Mouse (Mus musculus) kidney, adult 11 months (tissue): Measurements from ENCODE around the gene Zan.
"Not testable (repeated sequence)": the region's sequence is repeated elsewhere in the genome, so short reads cannot be mapped to it uniquely, and the experiment has no call there.

Source experiments
- DNase-seq: peaks from one replicate; pipeline ENCODE4 v3.0.0; 2022

Zan gene

DNA sequence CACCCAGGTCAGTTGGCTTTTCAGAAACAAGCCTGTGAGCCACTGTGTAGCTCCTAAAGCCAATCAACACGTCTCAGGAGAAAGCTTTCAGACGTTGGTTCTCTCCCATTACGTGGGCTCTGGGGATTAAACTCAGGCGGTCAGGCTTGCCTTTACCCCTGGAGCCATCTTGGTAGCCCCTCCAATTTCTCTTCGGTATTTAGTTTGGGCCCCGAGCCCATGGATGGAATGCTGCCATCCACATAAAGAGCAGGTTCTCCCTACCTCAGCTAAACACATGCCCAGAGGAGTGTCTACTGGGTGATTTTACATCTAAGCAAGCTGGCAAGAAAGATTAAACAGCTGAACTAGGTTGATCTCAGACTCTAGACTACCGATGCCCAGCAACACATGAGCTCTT, 23.3 kb upstream of the Zan start:
- DNase-seq: no peak

DNA sequence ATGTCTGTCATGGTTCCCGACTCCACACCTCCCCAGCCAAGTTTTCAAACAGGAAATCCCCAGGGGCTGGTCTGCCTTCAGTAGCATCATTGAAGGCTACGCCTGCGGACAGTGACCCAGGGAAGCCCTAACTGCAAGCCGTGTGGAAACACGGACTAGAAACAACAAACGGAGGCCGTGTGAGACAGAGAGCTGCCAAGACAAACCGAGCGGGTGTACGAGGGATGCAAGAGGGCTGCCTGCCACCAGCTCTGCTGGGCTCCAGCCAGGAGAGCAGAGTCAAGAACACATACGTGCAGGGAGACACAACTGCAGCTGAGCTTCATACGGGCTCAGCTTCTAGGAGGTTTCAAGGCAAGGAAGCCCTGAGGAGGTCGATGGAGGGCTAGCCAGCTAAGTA, 17.0 kb upstream of the Zan start:
- no peak for DNase-seq

DNA sequence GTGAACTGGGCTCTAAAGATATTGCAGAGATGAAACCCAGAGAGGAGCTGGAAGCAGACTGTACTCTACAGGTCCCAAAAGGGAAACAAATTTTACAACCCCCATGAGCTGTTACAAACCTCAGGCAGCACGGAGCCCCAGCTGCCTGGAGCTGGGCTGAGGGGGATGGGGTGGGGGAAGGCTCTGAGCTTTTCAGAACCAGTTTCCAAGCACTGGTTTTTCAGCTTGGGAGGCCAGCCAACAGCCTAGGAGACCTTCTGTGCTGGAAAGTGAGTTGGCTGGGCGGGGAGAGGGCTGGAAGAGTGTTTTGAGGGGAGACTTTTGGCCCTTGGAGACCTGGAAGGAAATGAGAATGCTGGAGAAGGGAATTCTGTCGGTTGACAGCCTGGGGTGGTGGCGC, 14.7 kb upstream of the Zan start:
- peak; percentile 45 for DNase-seq

DNA sequence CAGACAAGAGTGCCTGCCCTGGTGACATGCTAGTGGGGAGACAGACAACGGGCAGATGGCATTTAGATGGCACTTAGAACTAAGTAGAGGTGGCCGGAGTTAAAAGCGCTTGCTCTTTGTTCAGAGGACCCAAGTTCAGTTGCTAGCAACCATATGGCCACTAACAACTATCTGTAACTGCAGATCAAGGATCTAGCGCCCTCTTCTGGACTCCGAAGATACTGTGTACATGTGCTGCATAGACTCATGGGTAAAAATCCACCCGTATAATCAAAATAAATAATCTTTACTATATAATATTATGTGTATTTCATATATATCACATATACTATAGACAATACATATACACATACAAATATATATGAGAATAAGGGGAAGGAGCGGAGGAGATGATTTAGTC, 10.8 kb upstream of the Zan start:
- DNase-seq: no peak

DNA sequence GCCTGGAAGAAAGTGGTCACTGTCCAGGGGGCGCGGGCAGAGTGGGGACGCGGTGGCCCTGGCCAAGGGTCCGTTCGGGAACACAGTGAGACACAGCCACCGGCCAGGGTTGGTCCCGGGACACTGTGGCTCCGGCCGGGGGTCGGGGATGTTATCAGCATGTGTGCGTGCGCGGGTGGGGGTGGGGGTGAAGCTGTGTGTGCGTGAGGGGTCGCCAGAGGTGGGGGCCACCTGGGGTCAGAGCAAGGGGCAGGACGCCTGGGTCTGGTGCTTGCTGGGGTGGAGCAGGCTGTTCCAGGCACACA, 8.9 kb upstream of the Zan start:
- no peak for DNase-seq

DNA sequence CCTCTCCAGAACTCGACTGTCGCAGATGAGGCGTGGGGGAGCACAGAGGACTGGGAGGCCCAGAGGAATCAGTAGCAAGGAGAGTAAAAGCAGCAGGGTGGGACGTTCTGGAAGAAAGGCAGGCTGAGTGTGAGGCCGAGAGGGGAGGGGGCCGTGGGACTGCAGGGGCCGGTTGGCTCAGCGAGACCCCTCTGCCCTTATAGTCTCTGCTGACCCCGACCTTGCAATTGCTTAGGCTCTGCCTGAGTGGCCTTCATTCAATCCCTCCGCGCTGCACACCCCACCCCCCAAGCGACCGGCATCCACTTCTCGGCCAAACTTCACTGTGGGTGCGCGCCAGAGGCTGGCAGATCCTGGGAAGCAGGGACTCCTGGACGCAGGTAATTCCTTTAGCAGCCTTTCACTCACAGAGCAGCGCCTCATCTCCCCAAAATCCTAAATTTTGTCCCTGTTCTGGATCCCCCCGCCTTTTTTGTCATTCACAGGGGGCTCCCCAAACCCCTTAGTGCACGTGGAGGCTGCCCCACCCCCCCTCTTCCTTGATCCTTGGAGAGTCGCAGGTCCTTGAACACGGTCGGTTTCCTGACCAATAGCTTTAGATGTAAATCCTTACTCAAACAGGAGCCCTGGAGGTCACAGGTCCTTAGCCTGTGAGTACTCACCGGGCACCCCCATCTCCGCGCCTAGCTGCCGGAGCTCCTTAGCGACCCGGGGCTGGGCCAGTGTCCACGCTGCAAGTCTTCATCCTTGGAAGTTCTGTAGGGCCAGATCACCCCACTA, 8.4 kb upstream of the Zan start:
- DNase-seq: no peak

DNA sequence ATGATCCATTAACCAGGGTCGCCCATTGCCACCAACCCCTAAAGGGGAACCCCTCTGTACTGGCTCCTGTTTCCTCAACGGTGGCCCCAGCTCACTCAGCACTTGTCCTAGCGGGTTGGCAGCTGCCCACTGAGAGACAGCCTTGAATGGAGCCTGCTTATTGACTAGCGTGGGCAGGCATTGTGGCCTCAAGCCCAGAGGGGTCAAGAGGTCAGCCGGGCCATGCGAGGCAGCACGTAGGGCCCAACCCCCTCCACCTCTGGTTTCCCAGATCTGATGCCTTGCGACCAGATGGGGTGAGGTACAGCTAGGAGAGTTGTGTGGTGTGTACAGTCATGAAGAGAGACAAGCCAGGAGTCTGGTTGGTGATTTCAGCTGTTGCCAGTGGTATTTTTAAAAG, 5.0 kb upstream of the Zan start:
- DNase-seq: no peak

DNA sequence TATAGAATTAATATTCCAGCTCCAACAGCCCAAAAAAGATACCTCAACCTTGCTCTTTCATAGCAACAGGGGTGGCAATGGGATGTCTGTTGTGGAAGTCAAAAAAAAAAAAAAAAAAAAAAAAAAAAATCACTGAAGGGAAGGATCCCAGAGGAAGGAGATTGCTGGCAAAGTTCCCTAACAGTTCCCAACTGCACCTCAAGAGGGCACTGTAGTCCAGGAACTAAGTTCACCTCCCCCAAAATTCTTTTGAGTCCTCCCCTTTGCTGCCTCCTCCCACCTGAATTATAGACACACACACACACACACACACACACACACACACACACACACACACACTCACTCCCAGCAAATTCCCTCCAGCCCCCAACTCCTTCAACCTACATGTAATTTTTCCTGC, 4.3 kb upstream of the Zan start:
- DNase-seq: peak; percentile 74

DNA sequence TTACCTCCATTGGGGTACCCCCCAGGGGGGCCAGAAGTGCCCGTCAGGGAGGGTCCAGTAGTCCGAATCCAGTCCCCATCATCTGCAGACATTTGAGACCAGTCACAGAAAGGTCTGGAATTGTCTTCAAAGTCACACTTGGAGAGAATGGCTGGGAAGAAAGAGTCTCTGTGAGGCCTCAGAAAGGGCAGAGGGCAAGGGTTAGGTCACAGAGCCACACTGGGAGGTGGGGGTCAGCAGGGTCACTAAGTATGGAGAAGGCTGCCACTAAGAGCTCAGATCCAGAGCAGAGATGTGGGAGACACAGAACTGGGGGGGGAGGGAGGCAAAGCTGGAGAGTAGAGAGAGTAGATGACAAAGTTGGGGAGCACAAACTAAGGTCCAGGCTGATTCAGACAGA, 2.5 kb downstream of the Zan start:
- DNase-seq: no peak

DNA sequence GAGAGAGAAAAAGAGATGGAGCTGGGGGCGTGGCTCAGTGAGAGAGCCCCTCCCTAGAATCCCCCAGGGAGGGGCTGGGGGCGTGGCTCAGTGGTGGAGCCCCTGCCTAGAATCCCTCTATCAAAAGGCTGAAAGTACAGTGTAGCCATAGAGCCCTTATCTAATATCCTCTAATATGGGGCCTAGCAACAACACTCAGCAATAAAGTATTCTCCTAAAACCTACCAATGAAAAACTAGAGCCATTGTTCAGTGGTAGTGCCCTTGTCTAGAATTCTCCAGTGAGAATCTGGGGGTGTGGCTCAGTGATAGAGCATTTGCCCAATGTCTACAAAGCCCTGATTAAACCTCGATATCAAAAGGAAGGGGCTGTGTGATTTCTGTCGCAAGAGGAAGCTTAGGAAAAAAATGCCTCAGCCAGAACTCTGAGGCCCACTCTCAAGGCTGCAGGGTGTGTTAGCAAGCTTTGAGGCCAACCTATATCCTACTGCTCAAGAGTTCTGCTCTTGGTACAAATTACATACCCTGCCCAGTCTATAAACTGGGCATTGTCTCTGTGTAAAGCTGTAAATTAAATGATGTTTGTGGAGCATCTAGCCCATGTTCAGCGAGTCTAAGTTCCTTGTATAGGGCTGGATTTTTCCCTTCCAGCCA, 4.5 kb downstream of the Zan start:
- DNase-seq: no peak

DNA sequence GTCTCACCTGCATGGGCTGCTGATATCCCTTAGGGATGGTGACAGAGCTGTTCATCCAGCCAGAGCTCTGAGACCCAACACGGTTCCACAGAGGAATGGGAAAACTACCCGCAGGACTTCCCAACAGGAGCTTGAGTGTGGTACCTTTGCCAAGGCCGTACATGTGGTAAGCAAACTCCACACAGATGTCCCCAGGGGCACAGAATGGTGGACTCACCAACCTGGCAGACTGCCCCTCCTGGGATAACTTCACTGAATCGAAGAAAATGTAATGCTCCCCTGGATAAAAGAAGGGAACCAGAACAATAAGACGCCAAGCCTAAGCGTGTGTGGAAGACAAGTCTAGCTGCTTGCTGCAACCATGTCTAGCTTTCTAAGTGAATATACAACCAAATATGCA, 9.9 kb downstream of the Zan start:
- DNase-seq: no peak

DNA sequence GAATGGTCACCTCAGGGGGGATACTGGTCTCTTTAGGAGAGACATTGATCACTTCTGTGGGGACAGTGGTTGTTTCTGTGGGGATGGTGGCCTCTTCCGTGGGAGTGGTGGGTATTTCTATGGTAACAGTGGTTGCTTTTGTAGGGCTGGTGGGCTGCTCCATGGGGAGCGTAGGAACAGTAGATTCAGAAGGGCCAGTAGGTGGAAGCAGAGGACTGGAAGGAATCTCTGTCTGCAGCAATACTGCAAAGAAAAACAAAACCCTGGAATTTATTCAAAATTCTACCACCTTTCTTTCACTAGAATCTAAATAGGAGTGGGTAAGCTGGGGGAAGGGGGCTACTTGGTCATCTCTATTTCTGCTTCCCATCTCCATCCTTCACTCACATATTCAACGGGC, 11.8 kb downstream of the Zan start:
- DNase-seq: no peak

DNA sequence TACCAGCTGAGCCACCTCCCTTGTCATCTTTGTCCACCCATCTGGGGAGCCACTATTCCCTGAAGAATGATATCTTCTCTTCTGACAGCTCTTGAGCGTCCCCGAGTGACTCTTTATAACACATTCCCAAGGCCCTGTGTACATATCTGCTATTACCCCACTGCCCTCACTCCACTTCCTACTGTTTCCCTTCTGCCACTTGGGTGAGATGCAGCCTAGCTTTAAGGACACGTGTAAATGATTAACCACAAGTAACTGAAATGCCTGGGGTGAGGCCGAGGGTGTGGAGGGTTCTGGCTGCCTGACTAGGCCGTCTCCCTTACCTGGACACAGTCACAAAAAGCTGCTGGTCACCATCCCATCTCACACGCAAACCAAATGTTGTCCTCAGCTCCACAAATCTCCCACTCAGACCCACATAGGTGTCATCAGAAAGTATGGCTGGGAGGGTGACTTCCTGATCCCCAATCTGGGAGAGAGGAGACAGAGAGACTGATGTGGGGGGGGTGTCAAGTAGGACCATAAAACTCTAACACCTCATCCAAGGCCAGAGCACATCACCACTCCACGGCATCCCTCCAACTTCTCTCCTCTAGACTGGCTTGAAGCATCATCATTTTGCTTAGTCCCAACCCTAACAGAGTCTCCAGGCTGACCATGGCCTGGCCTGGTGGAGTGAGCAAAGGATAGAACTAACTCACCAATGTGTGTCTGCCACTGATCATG, 20.8 kb downstream of the Zan start:
- DNase-seq: peak; percentile 63

DNA sequence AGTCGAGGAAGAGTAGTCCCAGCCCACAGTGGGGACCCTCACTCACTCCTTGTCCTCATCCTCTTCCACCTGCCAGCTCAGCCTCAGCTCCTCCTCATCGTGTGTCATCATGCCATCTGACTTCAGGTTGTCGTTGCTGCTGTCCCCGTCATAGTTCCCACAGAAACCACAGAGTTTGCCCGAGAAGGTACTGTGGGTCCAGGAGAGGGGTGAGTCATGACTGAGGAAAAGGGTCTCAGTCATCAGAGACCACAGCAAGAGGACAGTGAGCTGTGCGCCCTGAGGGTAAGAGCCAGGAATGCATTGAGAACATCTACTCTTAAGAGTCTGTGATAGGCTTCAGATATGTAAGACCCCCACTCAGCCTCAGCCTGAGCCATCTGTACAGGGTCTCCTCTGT, 21.7 kb downstream of the Zan start:
- no peak for DNase-seq

DNA sequence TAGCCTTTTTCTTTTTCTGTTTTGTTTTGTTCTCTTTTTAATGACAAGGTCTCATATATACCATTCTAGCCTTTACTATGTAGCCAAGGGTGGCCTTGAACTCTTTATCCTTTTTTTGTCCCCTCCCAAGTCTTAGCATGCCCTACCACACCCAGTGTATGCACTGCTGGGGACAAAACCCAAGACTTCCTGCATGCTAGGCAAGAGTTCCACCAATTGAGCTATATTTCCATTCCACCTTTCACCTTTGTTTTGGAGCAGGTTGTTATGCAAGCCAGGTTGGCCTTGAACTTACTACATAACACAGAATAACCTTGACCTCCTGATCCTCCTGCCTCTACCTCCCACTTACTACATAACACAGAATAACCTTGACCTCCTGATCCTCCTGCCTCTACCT, 31.3 kb downstream of the Zan start:
- no peak for DNase-seq

DNA sequence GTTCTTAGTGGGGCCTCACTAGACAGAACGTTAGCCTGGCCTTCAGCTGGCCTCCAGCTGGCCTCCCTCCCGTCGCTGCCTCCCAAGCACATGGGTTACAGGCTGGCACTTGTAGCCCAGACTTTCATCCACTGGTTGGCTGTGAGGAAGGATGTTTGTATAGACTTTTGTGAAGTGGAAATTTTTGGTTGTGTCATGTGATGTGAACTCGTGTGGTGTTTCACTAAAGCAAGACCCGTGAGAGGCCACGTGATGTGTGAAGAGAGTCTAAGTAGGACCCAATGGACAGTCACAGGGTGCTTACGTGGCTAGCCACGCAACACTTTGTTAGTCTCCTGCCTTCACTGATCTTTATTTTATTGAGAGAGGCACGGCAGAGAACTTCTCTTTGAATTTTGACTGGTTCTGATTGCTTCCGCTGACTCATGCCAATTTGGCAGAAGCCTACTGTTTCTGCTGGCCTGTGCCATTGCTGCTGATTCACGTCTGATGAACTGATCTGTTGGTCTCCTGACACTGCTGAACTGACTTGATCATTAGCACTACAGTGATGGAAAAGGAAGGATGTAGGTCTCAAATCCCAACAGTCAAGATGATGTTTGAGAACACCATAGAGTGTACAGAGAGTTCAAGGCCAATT, 36.5 kb downstream of the Zan start:
- DNase-seq: no peak

DNA sequence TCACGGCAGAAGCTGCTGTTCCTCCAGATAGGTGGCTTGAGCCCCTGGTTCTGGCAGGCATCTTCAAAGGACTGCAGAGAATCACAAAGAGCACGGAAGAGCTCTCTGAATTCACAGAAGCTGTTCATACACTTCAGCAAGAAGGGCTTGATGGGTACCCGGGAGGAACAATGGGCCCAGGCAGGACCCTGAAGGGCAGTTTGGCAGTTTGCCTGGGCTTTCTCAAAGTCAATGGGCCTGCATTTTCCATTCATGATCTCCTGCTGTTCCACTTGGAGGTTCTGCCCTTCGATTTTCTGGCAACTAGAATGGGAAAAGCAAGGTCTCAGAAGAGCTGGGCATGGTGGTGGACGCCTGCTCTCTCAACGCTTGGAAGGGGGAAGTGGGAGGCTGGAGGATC, 43.0 kb downstream of the Zan start:
- DNase-seq: no peak

DNA sequence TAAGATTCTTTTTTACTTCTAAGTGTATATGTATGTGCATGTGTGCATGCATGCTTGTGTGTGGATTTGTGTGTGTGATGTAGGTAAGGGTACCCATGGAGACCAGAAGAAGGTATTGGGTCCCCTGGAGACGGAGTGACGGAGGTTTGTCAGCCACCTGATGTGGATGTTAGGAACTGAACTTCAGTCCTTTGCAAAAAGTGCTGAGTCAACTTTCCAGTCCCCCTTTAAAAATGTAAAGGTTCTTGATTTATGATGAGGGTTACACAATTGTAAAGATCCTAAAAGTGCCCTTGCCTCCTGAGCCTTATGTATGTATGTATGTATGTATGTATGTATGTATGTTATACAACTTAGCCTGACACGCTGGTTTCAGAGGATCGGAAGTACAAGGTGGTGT, 46.5 kb downstream of the Zan start:
- not testable (repeated sequence) for DNase-seq

DNA sequence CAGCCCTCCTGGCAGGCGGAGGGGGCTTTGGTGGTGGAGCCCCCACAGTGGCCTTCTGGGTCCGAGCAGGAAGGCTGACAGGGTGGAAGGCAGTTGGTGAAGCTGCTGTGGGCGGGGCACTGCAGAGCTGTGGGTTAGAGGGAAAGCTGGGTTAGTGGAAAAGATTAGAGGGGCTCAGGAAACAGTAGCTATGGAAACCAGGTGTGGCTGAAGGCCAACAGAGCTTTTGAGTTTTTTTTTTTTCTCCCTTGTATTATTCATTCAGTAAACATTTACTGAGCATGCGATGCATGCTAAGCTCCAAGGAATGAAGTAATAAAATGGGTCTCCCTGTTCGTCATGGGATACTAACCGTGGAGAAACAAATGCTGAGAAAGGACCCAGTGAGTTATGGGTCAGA, 51.2 kb downstream of the Zan start:
- DNase-seq: no peak

DNA sequence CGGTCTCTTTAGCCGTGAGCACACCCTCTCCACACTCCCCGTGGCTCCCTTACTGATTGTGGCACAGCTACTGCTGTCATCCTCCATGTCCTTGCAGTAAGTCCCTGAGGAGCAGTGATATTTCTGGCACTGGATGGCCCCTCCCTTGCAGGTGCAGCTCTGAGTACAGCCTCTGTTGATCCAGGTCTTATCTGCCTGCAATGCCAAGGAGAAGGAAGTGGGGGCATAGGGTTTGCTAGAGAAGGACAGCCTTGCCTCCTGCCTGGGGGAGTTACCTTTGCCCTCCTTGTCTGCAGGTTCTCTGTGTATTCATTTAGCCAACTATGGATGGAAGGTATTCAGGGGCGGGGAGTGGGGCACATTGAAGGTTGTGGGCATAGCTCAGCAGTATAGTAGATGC, 57.0 kb downstream of the Zan start:
- DNase-seq: no peak

DNA sequence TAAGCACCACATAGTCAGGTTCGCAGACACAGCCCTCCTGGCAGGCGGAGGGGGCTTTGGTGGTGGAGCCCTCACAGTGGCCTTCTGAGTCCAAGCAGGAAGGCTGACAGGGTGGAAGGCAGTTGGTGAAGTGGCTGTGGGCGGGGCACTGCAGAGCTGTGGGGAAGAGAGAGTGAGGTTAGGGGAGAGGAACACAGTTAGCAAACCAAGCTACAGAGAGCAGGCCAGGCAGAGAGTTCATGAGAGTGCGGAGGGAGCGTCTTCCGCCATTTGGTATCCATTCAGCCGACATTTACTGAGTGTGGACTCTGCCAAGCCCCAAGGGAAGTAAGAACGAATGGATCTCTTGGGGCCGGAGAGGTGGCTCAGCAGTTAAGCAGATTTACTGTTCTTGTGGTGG, 57.8 kb downstream of the Zan start:
- peak; percentile 5 for DNase-seq

DNA sequence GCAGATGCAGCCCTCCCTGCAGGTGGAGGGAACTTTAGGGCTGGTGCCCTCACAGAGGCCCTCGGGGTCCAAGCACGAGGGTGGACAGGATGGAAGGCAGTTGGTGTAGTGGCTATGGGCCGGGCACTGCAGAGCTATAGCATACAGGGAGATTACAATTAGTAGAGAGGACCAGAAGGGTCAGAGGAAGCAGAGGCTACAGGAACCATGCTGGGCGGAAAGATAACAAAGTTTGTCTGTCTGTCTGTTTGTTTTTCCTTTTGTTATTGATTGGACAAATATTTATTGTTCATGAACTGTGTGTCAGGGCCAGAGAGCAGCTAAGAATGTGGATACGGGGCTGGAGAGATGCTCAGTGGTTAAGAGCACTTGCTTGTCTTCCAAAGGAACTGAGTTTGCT, 62.6 kb downstream of the Zan start:
- no peak for DNase-seq

DNA sequence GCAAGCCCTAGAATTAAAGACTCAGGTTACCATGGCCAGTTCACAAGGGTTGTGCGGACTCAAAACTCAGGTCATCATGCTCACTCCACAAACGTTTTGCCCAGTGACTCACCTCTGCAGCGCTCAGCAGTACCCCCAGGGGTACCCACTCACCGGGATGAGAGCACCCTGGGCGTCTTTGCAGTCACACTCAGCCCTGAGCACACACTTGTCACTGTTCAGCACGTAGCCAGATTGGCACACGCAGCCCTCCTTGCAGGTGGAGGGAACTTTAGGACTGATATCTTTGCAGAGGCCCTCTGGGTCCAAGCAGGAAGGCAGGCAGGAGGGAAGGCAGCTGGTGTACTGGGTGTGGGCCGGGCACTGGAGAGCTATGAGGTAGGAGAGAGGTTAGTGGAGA, 65.6 kb downstream of the Zan start:
- DNase-seq: no peak

DNA sequence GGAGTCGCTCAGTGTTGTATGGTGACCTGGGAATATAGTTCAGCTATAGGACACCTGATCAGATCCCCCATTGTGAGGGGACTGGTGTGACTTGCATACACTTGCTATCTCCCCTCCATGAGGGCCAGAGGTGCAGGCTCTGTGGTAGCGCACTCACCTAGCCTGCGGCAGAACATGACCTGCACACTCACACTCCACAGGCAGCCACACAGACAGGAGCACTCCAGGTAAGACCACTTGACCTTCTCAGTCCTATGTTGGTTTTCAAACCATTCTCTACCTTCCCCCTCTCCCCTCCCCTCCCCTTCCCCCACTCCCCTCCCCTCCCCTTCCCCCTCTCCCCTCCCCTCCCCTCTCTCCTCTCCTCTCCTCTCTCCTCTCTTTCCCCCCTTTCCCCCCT, 66.3 kb downstream of the Zan start:
- DNase-seq: no peak
